Mouse (Mus musculus): ENCODE results near the gene H2-Q6. TPM values are rescaled to one million over a fixed set of nuclear protein-coding genes. Genes with fewer than 3 reads are reported as not detected.
"Not testable (repeated sequence)": the region's sequence is repeated elsewhere in the genome, so short reads cannot be mapped to it uniquely, and the experiment has no call there.

H2-Q6 gene
- polyA plus RNA-seq, 1 experiment = not detected

- not testable (repeated sequence) for H3K27me3 ChIP-seq (ENCODE audit: control insufficient read depth, insufficient read depth, insufficient read length); H3ac ChIP-seq (ENCODE audit: control insufficient read depth, insufficient read length, low read depth); H3K4me3 ChIP-seq (ENCODE audit: insufficient read depth, poor library complexity, severe bottlenecking); H3K36me3 ChIP-seq (ENCODE audit: control insufficient read depth, insufficient read depth); H3K79me2 ChIP-seq (ENCODE audit: control insufficient read depth, insufficient read depth); H3K79me3 ChIP-seq (ENCODE audit: low read depth)
These were observed 10.2 kb downstream of the H2-Q6 start for GRCm38 (mm10) chr17:35434836-35435235.

GRCm38 (mm10) chr17:35435577-35435976, 10.9 kb downstream of the H2-Q6 start:
- not testable (repeated sequence) for H3K27me3 ChIP-seq (ENCODE audit: control insufficient read depth, insufficient read depth, insufficient read length); H3K79me3 ChIP-seq (ENCODE audit: low read depth); H3K79me2 ChIP-seq (ENCODE audit: control insufficient read depth, insufficient read depth); H3K4me3 ChIP-seq (ENCODE audit: insufficient read depth, poor library complexity, severe bottlenecking); H3ac ChIP-seq (ENCODE audit: control insufficient read depth, insufficient read length, low read depth); H3K36me3 ChIP-seq (ENCODE audit: control insufficient read depth, insufficient read depth)

DNA sequence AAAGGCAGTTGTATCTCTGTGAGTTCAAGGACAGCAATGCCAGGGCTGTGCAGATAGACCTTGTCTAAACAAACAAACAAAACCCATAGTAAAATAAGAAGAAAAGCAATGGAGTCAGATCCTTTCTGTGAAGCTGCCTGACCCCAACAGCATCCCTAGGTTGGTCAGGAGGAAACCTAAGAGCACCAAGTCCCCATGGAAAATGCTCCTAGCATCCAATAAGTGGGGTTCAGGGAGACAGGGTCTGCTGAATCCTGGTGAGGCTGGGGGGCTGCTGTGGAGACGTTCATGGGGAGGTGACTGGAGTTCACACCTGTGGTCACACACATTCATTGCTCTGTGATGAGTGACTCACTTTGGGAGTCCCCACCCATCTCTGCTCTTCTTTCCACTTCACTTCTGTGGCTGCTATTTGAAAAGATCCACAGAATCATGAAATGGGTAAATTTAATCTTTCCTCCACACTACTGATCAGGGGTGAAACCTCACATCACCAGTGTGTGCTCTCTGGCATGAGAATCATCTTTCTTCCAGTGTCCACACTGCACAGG, 12.8 kb downstream of the H2-Q6 start:
- H3K27me3 ChIP-seq (ENCODE audit: control insufficient read depth, insufficient read depth, insufficient read length); H3ac ChIP-seq (ENCODE audit: control insufficient read depth, insufficient read length, low read depth); H3K36me3 ChIP-seq (ENCODE audit: control insufficient read depth, insufficient read depth); H3K79me3 ChIP-seq (ENCODE audit: low read depth); H3K4me3 ChIP-seq (ENCODE audit: insufficient read depth, poor library complexity, severe bottlenecking); H3K79me2 ChIP-seq (ENCODE audit: control insufficient read depth, insufficient read depth): not testable (repeated sequence)

DNA sequence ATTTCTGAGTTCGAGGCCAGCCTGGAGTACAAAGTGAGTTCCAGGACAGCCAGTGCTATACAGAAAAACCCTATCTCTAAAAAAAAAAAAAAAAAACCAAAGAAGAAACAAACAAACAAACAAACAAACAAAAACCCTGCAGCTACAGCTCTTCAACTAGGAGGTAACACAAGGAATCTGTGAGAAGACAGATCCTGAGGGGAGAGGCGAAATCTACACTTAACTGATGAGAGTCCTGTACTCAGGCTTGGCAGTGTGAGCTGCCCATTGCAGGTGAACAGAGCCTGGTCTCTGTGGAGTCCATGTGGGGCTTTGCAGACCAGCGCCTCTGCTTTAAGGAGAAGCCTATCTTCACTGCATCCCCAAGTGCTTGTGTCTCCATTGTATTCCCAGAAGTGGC, 13.7 kb downstream of the H2-Q6 start:
- not testable (repeated sequence) for H3K27me3 ChIP-seq (ENCODE audit: control insufficient read depth, insufficient read depth, insufficient read length)

GRCm38 (mm10) chr17:35438885-35439284, 14.2 kb downstream of the H2-Q6 start, which contains the start of gene H2-Q7:
Gene H2-Q7, plus strand, starts transcription at chr17:35439155.
- not testable (repeated sequence) for H3K79me2 ChIP-seq (ENCODE audit: control insufficient read depth, insufficient read depth); H3K79me3 ChIP-seq (ENCODE audit: low read depth); H3K27me3 ChIP-seq (ENCODE audit: control insufficient read depth, insufficient read depth, insufficient read length); H3ac ChIP-seq (ENCODE audit: control insufficient read depth, insufficient read length, low read depth); H3K4me3 ChIP-seq (ENCODE audit: insufficient read depth, poor library complexity, severe bottlenecking); H3K36me3 ChIP-seq (ENCODE audit: control insufficient read depth, insufficient read depth)

More for the DNA sequence above, 13.7 kb downstream of the H2-Q6 start:
- not testable (repeated sequence) for H3K79me3 ChIP-seq (ENCODE audit: low read depth); H3K36me3 ChIP-seq (ENCODE audit: control insufficient read depth, insufficient read depth); H3K4me3 ChIP-seq (ENCODE audit: insufficient read depth, poor library complexity, severe bottlenecking); H3K79me2 ChIP-seq (ENCODE audit: control insufficient read depth, insufficient read depth); H3ac ChIP-seq (ENCODE audit: control insufficient read depth, insufficient read length, low read depth)

DNA sequence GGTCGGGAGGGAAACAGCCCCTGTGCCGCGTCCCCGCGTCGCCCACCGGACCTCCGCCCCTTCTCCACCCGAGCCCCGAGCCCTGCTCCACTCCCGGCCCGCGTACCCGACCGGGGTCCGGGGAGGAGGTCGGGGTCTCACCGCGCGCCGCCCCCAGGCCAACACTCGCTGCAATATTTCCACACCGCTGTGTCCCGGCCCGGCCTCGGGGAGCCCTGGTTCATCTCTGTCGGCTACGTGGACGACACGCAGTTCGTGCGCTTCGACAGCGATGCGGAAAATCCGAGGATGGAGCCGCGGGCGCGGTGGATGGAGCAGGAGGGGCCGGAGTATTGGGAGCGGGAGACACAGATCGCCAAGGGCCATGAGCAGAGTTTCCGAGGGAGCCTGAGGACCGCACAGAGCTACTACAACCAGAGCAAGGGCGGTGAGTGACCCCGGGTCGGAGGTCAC, 14.7 kb downstream of the H2-Q6 start:
- not testable (repeated sequence) for H3K27me3 ChIP-seq (ENCODE audit: control insufficient read depth, insufficient read depth, insufficient read length); H3ac ChIP-seq (ENCODE audit: control insufficient read depth, insufficient read length, low read depth); H3K79me2 ChIP-seq (ENCODE audit: control insufficient read depth, insufficient read depth); H3K4me3 ChIP-seq (ENCODE audit: insufficient read depth, poor library complexity, severe bottlenecking); H3K36me3 ChIP-seq (ENCODE audit: control insufficient read depth, insufficient read depth); H3K79me3 ChIP-seq (ENCODE audit: low read depth)

GRCm38 (mm10) chr17:35439925-35440645, 15.4 kb downstream of the H2-Q6 start:
- H3K36me3 ChIP-seq (ENCODE audit: control insufficient read depth, insufficient read depth); H3K27me3 ChIP-seq (ENCODE audit: control insufficient read depth, insufficient read depth, insufficient read length); H3ac ChIP-seq (ENCODE audit: control insufficient read depth, insufficient read length, low read depth); H3K4me3 ChIP-seq (ENCODE audit: insufficient read depth, poor library complexity, severe bottlenecking); H3K79me2 ChIP-seq (ENCODE audit: control insufficient read depth, insufficient read depth); H3K79me3 ChIP-seq (ENCODE audit: low read depth): not testable (repeated sequence)

GRCm38 (mm10) chr17:35442376-35442775, 17.7 kb downstream of the H2-Q6 start:
- not testable (repeated sequence) for H3K79me3 ChIP-seq (ENCODE audit: low read depth); H3K79me2 ChIP-seq (ENCODE audit: control insufficient read depth, insufficient read depth); H3ac ChIP-seq (ENCODE audit: control insufficient read depth, insufficient read length, low read depth); H3K4me3 ChIP-seq (ENCODE audit: insufficient read depth, poor library complexity, severe bottlenecking); H3K36me3 ChIP-seq (ENCODE audit: control insufficient read depth, insufficient read depth); H3K27me3 ChIP-seq (ENCODE audit: control insufficient read depth, insufficient read depth, insufficient read length)

DNA sequence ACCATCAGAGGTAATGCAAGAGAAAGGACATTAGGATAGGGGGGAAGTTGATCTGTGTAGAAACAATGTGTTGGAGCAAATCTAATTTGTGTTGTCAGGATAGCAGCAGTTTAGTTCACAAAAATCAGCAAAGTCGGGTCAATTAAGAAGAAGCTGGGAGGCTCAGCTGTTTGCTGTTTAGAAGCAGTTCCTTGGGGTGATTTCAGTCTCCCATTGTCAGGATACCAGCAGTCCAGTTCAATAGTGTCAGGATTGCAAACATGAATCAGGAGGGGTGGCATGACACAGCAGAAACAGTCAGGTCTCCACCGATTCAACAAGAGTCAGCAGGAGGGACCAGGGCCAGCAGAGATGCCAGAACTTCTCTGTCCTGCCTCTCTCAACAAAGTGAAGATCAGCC, 19.9 kb downstream of the H2-Q6 start:
- H3ac ChIP-seq (ENCODE audit: control insufficient read depth, insufficient read length, low read depth); H3K27me3 ChIP-seq (ENCODE audit: control insufficient read depth, insufficient read depth, insufficient read length); H3K79me3 ChIP-seq (ENCODE audit: low read depth); H3K79me2 ChIP-seq (ENCODE audit: control insufficient read depth, insufficient read depth); H3K36me3 ChIP-seq (ENCODE audit: control insufficient read depth, insufficient read depth); H3K4me3 ChIP-seq (ENCODE audit: insufficient read depth, poor library complexity, severe bottlenecking): not testable (repeated sequence)

DNA sequence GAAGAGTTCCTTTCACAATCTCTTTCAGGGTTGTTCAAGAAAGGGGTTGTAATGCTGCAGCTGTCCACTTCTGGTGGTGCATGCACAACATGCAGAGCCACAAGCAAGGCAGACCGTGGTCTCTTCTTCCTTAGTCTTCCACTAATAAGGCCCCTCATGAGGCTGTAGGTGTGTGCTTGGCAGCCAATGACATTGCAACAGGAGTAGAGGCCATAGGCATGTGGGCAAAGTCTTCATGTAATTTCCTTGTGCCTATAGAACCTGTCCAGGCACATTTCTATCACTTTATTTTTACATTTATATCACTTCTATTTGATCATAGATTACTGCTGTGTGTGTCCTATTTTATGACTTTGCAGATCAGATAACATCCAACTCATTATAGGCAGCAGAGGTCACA, 33.6 kb downstream of the H2-Q6 start:
- not testable (repeated sequence) for H3K79me3 ChIP-seq (ENCODE audit: low read depth); H3K4me3 ChIP-seq (ENCODE audit: insufficient read depth, poor library complexity, severe bottlenecking); H3K36me3 ChIP-seq (ENCODE audit: control insufficient read depth, insufficient read depth); H3K27me3 ChIP-seq (ENCODE audit: control insufficient read depth, insufficient read depth, insufficient read length); H3K79me2 ChIP-seq (ENCODE audit: control insufficient read depth, insufficient read depth); H3ac ChIP-seq (ENCODE audit: control insufficient read depth, insufficient read length, low read depth)

DNA sequence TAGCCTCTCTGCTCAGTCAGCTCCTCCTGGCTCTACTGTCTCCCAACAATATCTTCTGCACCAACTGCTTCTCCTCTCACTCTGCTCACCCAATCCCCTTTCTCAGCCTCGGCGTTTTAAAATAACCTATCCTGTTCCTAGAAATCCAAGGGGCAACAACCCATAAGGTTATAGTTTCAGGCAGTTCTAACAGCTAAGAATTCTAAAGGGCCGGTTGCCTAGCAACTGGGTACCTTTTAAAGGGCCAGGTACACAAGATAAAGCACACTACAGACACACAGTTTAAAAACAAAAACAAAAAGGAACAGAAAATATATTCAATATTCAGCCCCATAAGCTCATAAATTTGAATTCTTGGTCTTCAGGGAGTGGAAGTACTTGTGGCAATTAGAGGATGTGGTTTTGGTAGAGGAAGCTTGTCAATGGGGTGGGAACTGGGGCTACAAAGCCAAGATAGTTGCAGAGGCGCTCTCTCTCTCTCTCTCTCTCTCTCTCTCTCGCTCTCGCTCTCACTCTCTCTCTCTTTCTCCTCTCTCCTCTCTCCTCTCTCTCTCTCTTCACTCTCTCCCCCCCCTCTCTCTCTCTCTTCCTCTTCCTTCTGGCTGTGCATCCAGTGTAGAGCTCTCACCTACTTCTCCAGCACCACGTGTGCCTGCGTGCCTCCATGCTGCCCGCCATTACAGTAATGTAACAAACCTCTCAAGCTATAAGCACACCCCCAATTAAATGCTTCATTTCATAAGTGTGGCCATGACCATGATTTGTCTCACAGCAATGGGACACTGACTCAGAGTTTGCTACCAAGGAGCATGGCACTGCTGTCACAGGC, 36.1 kb downstream of the H2-Q6 start:
- not testable (repeated sequence) for H3ac ChIP-seq (ENCODE audit: control insufficient read depth, insufficient read length, low read depth); H3K4me3 ChIP-seq (ENCODE audit: insufficient read depth, poor library complexity, severe bottlenecking); H3K79me3 ChIP-seq (ENCODE audit: low read depth); H3K27me3 ChIP-seq (ENCODE audit: control insufficient read depth, insufficient read depth, insufficient read length); H3K79me2 ChIP-seq (ENCODE audit: control insufficient read depth, insufficient read depth); H3K36me3 ChIP-seq (ENCODE audit: control insufficient read depth, insufficient read depth)

Data from C2C12 (cell line).